9 mouse cellular contexts compared by ENCODE assay signal in genomic region chr3:126695456-126696293, GRCm38 (mm10).
DNase-seq lines count a peak whose midpoint lies in the region; ATAC-seq and TF ChIP-seq lines count a peak whose summit lies in the region.
"Had no signal": no experiment of that assay in that cellular context is flagged by ENCODE, and none has a peak within 500 bp of the region (broad histone marks: within the 10 kb centered on the region; RNA-seq: fewer than 3 reads in every experiment).

No protein-coding gene starts in this region.

- DNase-seq in brain, adult 2 months (ENCODE audit: low read depth, low spot score) = peak; percentile 96
- peak; percentile 56 for DNase-seq in embryo, embryonic 9.5 days (ENCODE audit: extremely low spot score)
- peak; percentile 69 to 77 for DNase-seq in gastrocnemius, postnatal 36 days
- DNase-seq in left cerebral cortex, adult 2 months (ENCODE audit: extremely low spot score in 1 of 2, low spot score in 2 of 2) = peak; percentile 27 to 57
- no peak for DNase-seq in thymus, postnatal 10 days (ENCODE audit: low spot score in 2 of 2)

- no peak overlapping the region for H3K4me2 ChIP-seq in intestine, embryonic 15.5 days (replicated peaks)
- H3K4me2 ChIP-seq in midbrain, embryonic 15.5 days = no peak overlapping the region
- no peak overlapping the region for H3K4me2 ChIP-seq in stomach, embryonic 14.5 days (replicated peaks; ENCODE audit: low read depth, low read length)

- no peaks in the 10 kb centered on the region for H3K9me3 ChIP-seq in intestine, embryonic 15.5 days
- H3K9me3 ChIP-seq in midbrain, embryonic 15.5 days = no peaks in the 10 kb centered on the region
- no peaks in the 10 kb centered on the region for H3K9me3 ChIP-seq in stomach, embryonic 14.5 days (ENCODE audit: control insufficient read depth, low read depth, low read length)

- intact Hi-C loops in gastrocnemius, postnatal 36 days (cut with DNase I) = loop anchor here (2.0 kb wide), 1 partner anchor 99 kb away; the partner anchor contains the start of gene Camk2d
- intact Hi-C loops in left cerebral cortex, adult 2 months (cut with DNase I) = loop anchor here (2.0 kb wide), 1 partner anchor 99 kb away; the partner anchor contains the start of gene Camk2d

- H3K4me1 ChIP-seq in intestine, embryonic 15.5 days (replicated peaks) = peaks cover 13% of the 10 kb centered on the region
- peaks cover 7% of the 10 kb centered on the region for H3K4me1 ChIP-seq in midbrain, embryonic 15.5 days
- peaks cover 8% of the 10 kb centered on the region for H3K4me1 ChIP-seq in stomach, embryonic 14.5 days (ENCODE audit: control insufficient read depth, insufficient read depth, low read length)

- H3K27ac ChIP-seq in intestine, embryonic 15.5 days = no peak overlapping the region
- no peak overlapping the region for H3K27ac ChIP-seq in left cerebral cortex, adult 2 months
- H3K27ac ChIP-seq in midbrain, embryonic 15.5 days = peak overlapping the region; percentile 45; the same call in 1 of the 2 replicates
- peak overlapping the region; percentile 39 for H3K27ac ChIP-seq in stomach, embryonic 14.5 days (ENCODE audit: low read length)

- no peaks in the 10 kb centered on the region for H3K36me3 ChIP-seq in intestine, embryonic 15.5 days
- no peaks in the 10 kb centered on the region for H3K36me3 ChIP-seq in midbrain, embryonic 15.5 days (replicated peaks)
- no peaks in the 10 kb centered on the region for H3K36me3 ChIP-seq in stomach, embryonic 14.5 days (ENCODE audit: control insufficient read depth, insufficient read depth, low read length)

- no peak overlapping the region for H3K4me3 ChIP-seq in intestine, embryonic 15.5 days (replicated peaks)
- no peak overlapping the region for H3K4me3 ChIP-seq in left cerebral cortex, adult 2 months
- no peak overlapping the region for H3K4me3 ChIP-seq in midbrain, embryonic 15.5 days
- H3K4me3 ChIP-seq in stomach, embryonic 14.5 days (ENCODE audit: low read depth, low read length) = no peak overlapping the region
- H3K4me3 ChIP-seq: myocyte had no signal

- peak; percentile 11; the same call in 1 of the 2 replicates for ATAC-seq in intestine, embryonic 15.5 days
- ATAC-seq in midbrain, embryonic 15.5 days (replicated peaks) = peak; percentile 89
- peak; percentile 54; the same call in 1 of the 2 replicates for ATAC-seq in stomach, embryonic 14.5 days (ENCODE audit: insufficient number of reproducible peaks, insufficient read depth, low FRiP score, low read depth)

- no peaks in the 10 kb centered on the region for H3K27me3 ChIP-seq in intestine, embryonic 15.5 days (replicated peaks)
- no peaks in the 10 kb centered on the region for H3K27me3 ChIP-seq in midbrain, embryonic 15.5 days (replicated peaks)
- no peaks in the 10 kb centered on the region for H3K27me3 ChIP-seq in stomach, embryonic 14.5 days (ENCODE audit: control insufficient read depth, insufficient read depth, low read length)

- WGBS in intestine, embryonic 15.5 days = 41% methylated on average over 12 of the region's 12 CpGs
- WGBS in midbrain, embryonic 15.5 days = 11% methylated on average over 12 of the region's 12 CpGs
- WGBS in stomach, embryonic 14.5 days = 30% methylated on average over 12 of the region's 12 CpGs

- H3K9ac ChIP-seq in intestine, embryonic 15.5 days = no peak overlapping the region
- H3K9ac ChIP-seq in midbrain, embryonic 15.5 days = no peak overlapping the region
- H3K9ac ChIP-seq in stomach, embryonic 14.5 days (replicated peaks; ENCODE audit: low read depth, low read length) = no peak overlapping the region

- no peak for TF ChIP-seq CTCF in left cerebral cortex, adult 2 months (IDR thresholded peaks at IDR 0.05)

Comparison
In these comparisons a context has a peak if more than half of its experiments do, and no peak if none do; other contexts are left out.
1. DNase-seq: peak in brain, adult 2 months (single experiment), embryo, embryonic 9.5 days (single experiment), gastrocnemius, postnatal 36 days (2 of 2) and left cerebral cortex, adult 2 months (2 of 2); none in thymus, postnatal 10 days (0 of 2).
2. ATAC-seq: peak in every context shown above with its lines; median percentile 89 in midbrain, embryonic 15.5 days; 54 in stomach, embryonic 14.5 days; 11 in intestine, embryonic 15.5 days.
3. H3K27ac ChIP-seq: peak in midbrain, embryonic 15.5 days (single experiment) and stomach, embryonic 14.5 days (single experiment); none in intestine, embryonic 15.5 days (single experiment) and left cerebral cortex, adult 2 months (single experiment).